Mouse (Mus musculus) testis, adult 2 months (tissue): ENCODE results near the gene Thsd4.

Experiments
- CTCF ChIP-seq: fragments of 200-500 bp; IDR thresholded peaks from 2 replicates; pipeline ENCODE4 v1.5.1; 2012; ENCODE audit warnings: low read depth, mild to moderate bottlenecking, inconsistent platforms, low read length, moderate library complexity; ENCODE audit not compliant: control insufficient read depth, insufficient read depth, insufficient replicate concordance
- POLR2A ChIP-seq: fragments of 200-500 bp; IDR thresholded peaks from 2 replicates; pipeline ENCODE4 v1.6.1; 2012; ENCODE audit warnings: low read depth, mild to moderate bottlenecking, inconsistent platforms, low read length, moderate library complexity; ENCODE audit not compliant: control insufficient read depth

DNA sequence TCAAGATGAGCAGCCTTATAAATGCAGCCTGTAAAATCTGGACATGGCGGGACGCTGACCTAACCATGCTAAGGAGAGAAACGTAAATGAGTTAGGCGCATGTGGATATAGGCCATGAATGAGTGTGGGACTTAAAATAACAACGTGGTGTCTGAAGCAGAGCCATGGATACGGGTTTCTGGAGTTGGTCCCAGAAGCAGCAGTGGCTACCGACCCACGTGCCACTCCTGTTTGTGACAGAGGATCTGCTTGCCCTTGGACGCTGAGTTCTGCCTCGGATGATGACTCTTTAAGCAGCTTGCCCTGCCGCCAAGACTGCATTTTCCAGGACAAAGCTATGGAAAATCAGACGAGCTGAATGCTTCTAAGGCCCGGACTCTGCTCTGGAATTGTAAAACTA is 262.2 kb downstream of the Thsd4 start:
- TF ChIP-seq CTCF (no peak), POLR2A (no peak)
